Mouse (Mus musculus) neural tube, embryonic 11.5 days (tissue): ENCODE measurements around the gene Cdkal1. TPM values are rescaled to one million over a fixed set of nuclear protein-coding genes. Genes with fewer than 3 reads are reported as not detected.

Experiments used
- ATAC-seq: fragments of 200-750 bp; cut with Nextera tagmentation; 2 replicates; pipeline ENCODE4 v1.8.0; 2017; ENCODE audit warnings: moderate number of reproducible peaks, mild to moderate bottlenecking, moderate TSS enrichment, moderate library complexity; ENCODE audit not compliant: insufficient read depth, low FRiP score, low TSS enrichment
- DNase-seq: peaks from one replicate; pipeline ENCODE4 v3.0.0-alpha.2; 2015; ENCODE audit warnings: low spot score
- H3K27ac ChIP-seq: fragments of 300-500 bp; sonication (generic); 2 replicates; pipeline ENCODE4 v1.5.1; 2014; ENCODE audit warnings: low read depth, mild to moderate bottlenecking, low read length
- H3K27me3 ChIP-seq: fragments of 300-500 bp; sonication (generic); 2 replicates; pipeline ENCODE4 v1.6.1; 2014; ENCODE audit warnings: mild to moderate bottlenecking, low read length, mixed read lengths; ENCODE audit not compliant: control insufficient read depth, insufficient read depth
- H3K36me3 ChIP-seq: fragments of 300-500 bp; sonication (generic); 2 replicates; pipeline ENCODE4 v1.6.1; 2014; ENCODE audit warnings: mild to moderate bottlenecking, low read length, moderate library complexity, mixed read lengths; ENCODE audit not compliant: control insufficient read depth, insufficient read depth
- H3K4me1 ChIP-seq: fragments of 300-500 bp; sonication (generic); 2 replicates; pipeline ENCODE4 v1.6.1; 2014; ENCODE audit warnings: low read length, mixed read lengths; ENCODE audit not compliant: control insufficient read depth, insufficient read depth
- H3K4me2 ChIP-seq: fragments of 300-500 bp; sonication (generic); 2 replicates; pipeline ENCODE4 v1.6.1; 2014; ENCODE audit warnings: low read depth, mild to moderate bottlenecking, moderate library complexity
- H3K4me3 ChIP-seq: fragments of 300-500 bp; sonication (generic); 2 replicates; pipeline ENCODE4 v1.5.1; 2014; ENCODE audit warnings: low read depth, low read length
- H3K9ac ChIP-seq: fragments of 300-500 bp; sonication (generic); 2 replicates; pipeline ENCODE4 v1.6.1; 2014; ENCODE audit warnings: mild to moderate bottlenecking, low read length
- H3K9me3 ChIP-seq: fragments of 300-500 bp; sonication (generic); 2 replicates; pipeline ENCODE4 v1.6.1; 2016; ENCODE audit warnings: low read length; ENCODE audit not compliant: control insufficient read depth
- WGBS: fragments of 180-500 bp; shearing (Covaris S2); extraction: QIAGEN DNeasy Blood & Tissue Kit; methylation state at CpG from one replicate; pipeline ENCODE4 v1.1.7; 2014; 5-methylcytosine and 5-hydroxymethylcytosine counted together
- polyA plus RNA-seq: library from polyadenylated mRNA; unstranded; fragments of >200 nt; fragmentation: Nextera tagmentation; extraction: Ambion mirVana; gene quantifications from 2 replicates; pipeline ENCODE4 v1.2.1, GENCODE M21; 2014

Cdkal1 gene
- polyA plus RNA-seq, 1 experiment from 2014 or later, result 27.5 TPM

- DNase-seq, result peak; percentile 44
These were observed 499.4 kb downstream of the Cdkal1 start for GRCm38 (mm10) chr13:29356158-29356485.

GRCm38 (mm10) chr13:29355484-29356157 is 499.9 kb downstream of the Cdkal1 start:
- no peaks in the 10 kb centered on the region for H3K9me3 ChIP-seq
- H3K9ac ChIP-seq, result no peak overlapping the region
- peaks cover 11% of the 10 kb centered on the region for H3K4me1 ChIP-seq
- H3K4me3 ChIP-seq, result no peak overlapping the region
- H3K27me3 ChIP-seq, result no peaks in the 10 kb centered on the region
- H3K4me2 ChIP-seq, result no peak overlapping the region
- no peaks in the 10 kb centered on the region for H3K36me3 ChIP-seq
- WGBS, result 58% methylated on average over 3 of the region's 3 CpGs
- H3K27ac ChIP-seq, result no peak overlapping the region
- ATAC-seq (no peak), DNase-seq (no peak)

More at GRCm38 (mm10) chr13:29356158-29356485, 499.4 kb downstream of the Cdkal1 start:
- Histone ChIP-seq H3K9ac (no peak overlapping the region), H3K4me1 (peaks cover 11% of the 10 kb centered on the region), H3K27me3 (no peaks in the 10 kb centered on the region), H3K4me3 (no peak overlapping the region), H3K36me3 (no peaks in the 10 kb centered on the region), H3K9me3 (no peaks in the 10 kb centered on the region), H3K27ac (peak overlapping the region; percentile 55; the same call in 1 of the 2 replicates), H3K4me2 (no peak overlapping the region)
- ATAC-seq, result no peak
- WGBS, result 31% methylated on average over 10 of the region's 10 CpGs

GRCm38 (mm10) chr13:29354943-29355342 is 500.5 kb downstream of the Cdkal1 start:
- Histone ChIP-seq H3K27me3 (no peaks in the 10 kb centered on the region), H3K27ac (no peak overlapping the region), H3K9me3 (no peaks in the 10 kb centered on the region), H3K9ac (no peak overlapping the region), H3K4me3 (no peak overlapping the region), H3K36me3 (no peaks in the 10 kb centered on the region), H3K4me1 (peaks cover 11% of the 10 kb centered on the region), H3K4me2 (no peak overlapping the region)
- no peak for ATAC-seq
- no peak for DNase-seq
- 91% methylated on average over 4 of the region's 4 CpGs for WGBS

GRCm38 (mm10) chr13:29353888-29354415 is 501.5 kb downstream of the Cdkal1 start:
- no peak overlapping the region for H3K4me3 ChIP-seq
- no peak overlapping the region for H3K27ac ChIP-seq
- H3K9me3 ChIP-seq, result no peaks in the 10 kb centered on the region
- H3K4me1 ChIP-seq, result peaks cover 11% of the 10 kb centered on the region
- no peak overlapping the region for H3K4me2 ChIP-seq
- no peak for ATAC-seq
- no peaks in the 10 kb centered on the region for H3K36me3 ChIP-seq
- H3K27me3 ChIP-seq, result no peaks in the 10 kb centered on the region
- DNase-seq, result no peak
- no peak overlapping the region for H3K9ac ChIP-seq
- WGBS, result 88% methylated on average over 5 of the region's 5 CpGs

GRCm38 (mm10) chr13:29351023-29351684 is 504.3 kb downstream of the Cdkal1 start:
- 82% methylated on average over 9 of the region's 9 CpGs for WGBS
- Histone ChIP-seq H3K36me3 (no peaks in the 10 kb centered on the region), H3K27ac (no peak overlapping the region), H3K27me3 (no peaks in the 10 kb centered on the region), H3K4me2 (no peak overlapping the region), H3K4me1 (peaks cover 8% of the 10 kb centered on the region), H3K4me3 (no peak overlapping the region), H3K9ac (no peak overlapping the region), H3K9me3 (no peaks in the 10 kb centered on the region)
- ATAC-seq, result no peak
- no peak for DNase-seq

- H3K27me3 ChIP-seq, result no peaks in the 10 kb centered on the region
- H3K4me2 ChIP-seq, result no peak overlapping the region
- ATAC-seq (no peak), DNase-seq (no peak)
- H3K9ac ChIP-seq, result no peak overlapping the region
- no peak overlapping the region for H3K4me3 ChIP-seq
- 83% methylated on average over 4 of the region's 4 CpGs for WGBS
- no peaks in the 10 kb centered on the region for H3K36me3 ChIP-seq
- no peak overlapping the region for H3K27ac ChIP-seq
- H3K9me3 ChIP-seq, result no peaks in the 10 kb centered on the region
- H3K4me1 ChIP-seq, result no peaks in the 10 kb centered on the region
These were observed 505.5 kb downstream of the Cdkal1 start for GRCm38 (mm10) chr13:29350004-29350403.

- Histone ChIP-seq H3K9me3 (no peaks in the 10 kb centered on the region), H3K36me3 (no peaks in the 10 kb centered on the region), H3K27ac (no peak overlapping the region), H3K9ac (no peak overlapping the region), H3K27me3 (no peaks in the 10 kb centered on the region), H3K4me3 (no peak overlapping the region), H3K4me1 (no peaks in the 10 kb centered on the region), H3K4me2 (no peak overlapping the region)
- ATAC-seq (no peak), DNase-seq (no peak)
- WGBS, result 81% methylated on average over 7 of the region's 7 CpGs
These were observed 506.0 kb downstream of the Cdkal1 start for GRCm38 (mm10) chr13:29349386-29349961.

GRCm38 (mm10) chr13:29348331-29348730 is 507.1 kb downstream of the Cdkal1 start:
- Histone ChIP-seq H3K9ac (no peak overlapping the region), H3K36me3 (no peaks in the 10 kb centered on the region), H3K4me3 (no peak overlapping the region), H3K27ac (no peak overlapping the region), H3K27me3 (no peaks in the 10 kb centered on the region), H3K4me1 (no peaks in the 10 kb centered on the region), H3K9me3 (no peaks in the 10 kb centered on the region), H3K4me2 (no peak overlapping the region)
- 95% methylated on average over 3 of the region's 3 CpGs for WGBS
- DNase-seq, result no peak
- no peak for ATAC-seq
